Mouse (Mus musculus) urinary bladder, postnatal 36 days (tissue): Measurements from ENCODE around the gene Grhl1.
"Not testable (repeated sequence)": the region's sequence is repeated elsewhere in the genome, so short reads cannot be mapped to it uniquely, and the experiment has no call there.

Experiments used
- DNase-seq, 2 experiments: peaks; one replicate each; pipeline ENCODE4 v3.0.0; 2022; ENCODE audit warnings: low spot score in 2 of 2, mixed read lengths in 1 of 2

Gene Grhl1

GRCm38 (mm10) chr12:24571523-24572392, at the start of gene Grhl1:
Gene Grhl1 (plus strand): TSS chr12:24572283.
- peak; percentile 94 to 95 for DNase-seq

- not testable (repeated sequence) for DNase-seq
These were observed 47.0 kb upstream of the Grhl1 start for GRCm38 (mm10) chr12:24525065-24525464.

GRCm38 (mm10) chr12:24536390-24536789, 35.7 kb upstream of the Grhl1 start:
- peak; percentile 17 to 36 for DNase-seq

- no peak for DNase-seq
These were observed 34.9 kb upstream of the Grhl1 start for GRCm38 (mm10) chr12:24537201-24537600.

- DNase-seq = peak; percentile 69 to 70
These were observed 34.1 kb upstream of the Grhl1 start for GRCm38 (mm10) chr12:24537965-24538364.

GRCm38 (mm10) chr12:24541426-24542154, 30.5 kb upstream of the Grhl1 start:
- no peak for DNase-seq

GRCm38 (mm10) chr12:24547686-24548085, 24.4 kb upstream of the Grhl1 start:
- DNase-seq = no peak

GRCm38 (mm10) chr12:24548885-24549284, 23.2 kb upstream of the Grhl1 start:
- DNase-seq = no peak

- DNase-seq = no peak
These were observed 19.6 kb upstream of the Grhl1 start for GRCm38 (mm10) chr12:24552531-24552930.

- DNase-seq = no peak
These were observed 16.1 kb upstream of the Grhl1 start for GRCm38 (mm10) chr12:24555976-24556375.

GRCm38 (mm10) chr12:24563395-24563960, 8.6 kb upstream of the Grhl1 start:
- no peak for DNase-seq

GRCm38 (mm10) chr12:24565311-24565710, 6.8 kb upstream of the Grhl1 start:
- no peak for DNase-seq

GRCm38 (mm10) chr12:24567606-24568005, 4.5 kb upstream of the Grhl1 start:
- DNase-seq = no peak

- no peak for DNase-seq
These were observed 565 bp downstream of the Grhl1 start for GRCm38 (mm10) chr12:24572421-24573274.

- no peak for DNase-seq
These were observed 1.1 kb downstream of the Grhl1 start for GRCm38 (mm10) chr12:24573275-24573580.

- peak; percentile 34 to 37 for DNase-seq
These were observed 2.8 kb downstream of the Grhl1 start for GRCm38 (mm10) chr12:24574870-24575269.

- no peak for DNase-seq
These were observed 8.4 kb downstream of the Grhl1 start for GRCm38 (mm10) chr12:24580452-24580851.

- DNase-seq = no peak
These were observed 9.1 kb downstream of the Grhl1 start for GRCm38 (mm10) chr12:24580996-24581683.

- no peak for DNase-seq
These were observed 11.6 kb downstream of the Grhl1 start for GRCm38 (mm10) chr12:24583653-24584052.

- DNase-seq = no peak
These were observed 12.8 kb downstream of the Grhl1 start for GRCm38 (mm10) chr12:24584835-24585234.

- no peak for DNase-seq
These were observed 14.1 kb downstream of the Grhl1 start for GRCm38 (mm10) chr12:24586193-24586592.
